ENCODE assay signal across 9 mouse cellular contexts in genomic region chr13:111291958-111292493, GRCm38 (mm10). TPM values are rescaled to one million over a fixed set of nuclear protein-coding genes. Genes with fewer than 3 reads are reported as not detected.
DNase-seq lines count a peak whose midpoint lies in the region; ATAC-seq and TF ChIP-seq lines count a peak whose summit lies in the region.
"Had no signal": no experiment of that assay in that cellular context is flagged by ENCODE, and none has a peak within 500 bp of the region (broad histone marks: within the 10 kb centered on the region; RNA-seq: fewer than 3 reads in every experiment).

No protein-coding gene starts in this region.

- H3K27ac ChIP-seq in embryonic facial prominence, embryonic 10.5 days (replicated peaks) = peak overlapping the region; percentile 26
- H3K27ac ChIP-seq in heart, postnatal 0 days (ENCODE audit: low read depth) = peak overlapping the region; percentile 83
- peak overlapping the region; percentile 72 for H3K27ac ChIP-seq in lung, postnatal 0 days (ENCODE audit: low read length)
- H3K27ac ChIP-seq in stomach, postnatal 0 days (replicated peaks) = peak overlapping the region; percentile 56
- H3K27ac ChIP-seq: heart, adult 2 months had no signal

- H3K4me1 ChIP-seq in embryonic facial prominence, embryonic 10.5 days = peaks cover 14% of the 10 kb centered on the region
- H3K4me1 ChIP-seq in heart, postnatal 0 days (ENCODE audit: control insufficient read depth, insufficient read depth) = peaks cover 28% of the 10 kb centered on the region
- H3K4me1 ChIP-seq in lung, postnatal 0 days (ENCODE audit: insufficient read depth, low read depth, low read length) = peaks cover 6% of the 10 kb centered on the region; the same call in 1 of the 2 replicates
- no peaks in the 10 kb centered on the region for H3K4me1 ChIP-seq in stomach, postnatal 0 days (replicated peaks; ENCODE audit: control insufficient read depth, insufficient read depth)

- H3K4me3 ChIP-seq in embryonic facial prominence, embryonic 10.5 days = no peak overlapping the region
- no peak overlapping the region for H3K4me3 ChIP-seq in heart, postnatal 0 days (ENCODE audit: low read depth, low read length)
- no peak overlapping the region for H3K4me3 ChIP-seq in lung, postnatal 0 days (ENCODE audit: low read depth, low read length)
- no peak overlapping the region for H3K4me3 ChIP-seq in stomach, postnatal 0 days (ENCODE audit: low read depth, low read length)
- H3K4me3 ChIP-seq: heart, adult 2 months had no signal

- H3K36me3 ChIP-seq in embryonic facial prominence, embryonic 10.5 days (replicated peaks) = no peaks in the 10 kb centered on the region
- no peaks in the 10 kb centered on the region for H3K36me3 ChIP-seq in heart, postnatal 0 days (replicated peaks; ENCODE audit: control insufficient read depth, insufficient read depth, low read length)
- H3K36me3 ChIP-seq in lung, postnatal 0 days (ENCODE audit: insufficient read depth, low read length) = no peaks in the 10 kb centered on the region
- no peaks in the 10 kb centered on the region for H3K36me3 ChIP-seq in stomach, postnatal 0 days (ENCODE audit: control insufficient read depth, insufficient read depth, low read length)

- H3K9ac ChIP-seq in heart, postnatal 0 days (replicated peaks; ENCODE audit: low read depth, low read length) = no peak overlapping the region
- H3K9ac ChIP-seq in lung, postnatal 0 days (replicated peaks; ENCODE audit: low read depth) = no peak overlapping the region
- no peak overlapping the region for H3K9ac ChIP-seq in stomach, postnatal 0 days (ENCODE audit: low read length)

- WGBS in embryonic facial prominence, embryonic 10.5 days = 40% methylated on average over 7 of the region's 7 CpGs
- WGBS in heart, postnatal 0 days = 24% methylated on average over 7 of the region's 7 CpGs
- WGBS in lung, postnatal 0 days = 16% methylated on average over 7 of the region's 7 CpGs
- WGBS in stomach, postnatal 0 days = 35% methylated on average over 7 of the region's 7 CpGs

- no peak for TF ChIP-seq CTCF in heart, postnatal 0 days (IDR thresholded peaks at IDR 0.05; ENCODE audit: low read depth)
- TF ChIP-seq CTCF in lung, postnatal 0 days (IDR thresholded peaks at IDR 0.05) = no peak
- no peak for TF ChIP-seq CTCF in stomach, postnatal 0 days (IDR thresholded peaks at IDR 0.05; ENCODE audit: low read depth)

- TF ChIP-seq EP300 in heart, postnatal 0 days (IDR thresholded peaks at IDR 0.05; ENCODE audit: low read depth) = no peak
- no peak for TF ChIP-seq EP300 in lung, postnatal 0 days (IDR thresholded peaks at IDR 0.05)
- no peak for TF ChIP-seq EP300 in stomach, postnatal 0 days (optimal IDR thresholded peaks at IDR 0.05)

- H3K4me2 ChIP-seq in heart, postnatal 0 days (ENCODE audit: low read depth, low read length) = 0 out of 2 replicates have a peak overlapping the region, but pooled peaks have one; percentile 11
- 0 out of 2 replicates have a peak overlapping the region, but pooled peaks have one; percentile 8 for H3K4me2 ChIP-seq in lung, postnatal 0 days (replicated peaks; ENCODE audit: low read depth, low read length)
- no peak overlapping the region for H3K4me2 ChIP-seq in stomach, postnatal 0 days (replicated peaks; ENCODE audit: low read depth)

- peak; percentile 5 for DNase-seq in kidney, adult 11 months
- no peak for DNase-seq in kidney, adult 9 months
- DNase-seq in embryonic facial prominence, embryonic 10.5 days (ENCODE audit: low spot score) = peak; percentile 50
- DNase-seq in heart, postnatal 0 days (ENCODE audit: low spot score) = peak; percentile 50
- peak; percentile 74 to 79 for DNase-seq in layer of hippocampus, adult 8-10 months (ENCODE audit: low spot score in 2 of 2)
- peak; percentile 76 for DNase-seq in lung, postnatal 0 days (ENCODE audit: low spot score)
- peak; percentile 42 for DNase-seq in stomach, postnatal 0 days (ENCODE audit: low spot score)
- no peak for DNase-seq in spleen, postnatal 10 days (ENCODE audit: low spot score in 2 of 2)

- ATAC-seq in heart, postnatal 0 days (ENCODE audit: insufficient read depth, low read depth) = 0 out of 2 replicates have a peak, but pooled peaks have one; percentile 48
- ATAC-seq in lung, postnatal 0 days = peak; percentile 90
- ATAC-seq in stomach, postnatal 0 days (ENCODE audit: low FRiP score, low TSS enrichment) = peak; percentile 52; the same call in 1 of the 2 replicates

- no peaks in the 10 kb centered on the region for H3K27me3 ChIP-seq in embryonic facial prominence, embryonic 10.5 days (replicated peaks; ENCODE audit: low read depth, poor library complexity, severe bottlenecking)
- no peaks in the 10 kb centered on the region for H3K27me3 ChIP-seq in heart, postnatal 0 days (ENCODE audit: control insufficient read depth, insufficient read depth, low read length)
- H3K27me3 ChIP-seq in lung, postnatal 0 days (replicated peaks; ENCODE audit: insufficient read depth, low read length) = no peaks in the 10 kb centered on the region
- H3K27me3 ChIP-seq in stomach, postnatal 0 days (ENCODE audit: control insufficient read depth, insufficient read depth, low read length) = no peaks in the 10 kb centered on the region

- no peaks in the 10 kb centered on the region for H3K9me3 ChIP-seq in embryonic facial prominence, embryonic 10.5 days
- no peaks in the 10 kb centered on the region for H3K9me3 ChIP-seq in heart, postnatal 0 days (replicated peaks; ENCODE audit: control insufficient read depth, low read length)
- H3K9me3 ChIP-seq in lung, postnatal 0 days (ENCODE audit: low read length) = no peaks in the 10 kb centered on the region
- H3K9me3 ChIP-seq in stomach, postnatal 0 days (ENCODE audit: control insufficient read depth, low read length) = no peaks in the 10 kb centered on the region

RNA-seq across cellular contexts. Expression of gene Actbl2, which starts 37.2 kb away (rescaled TPM):
- not detected in 2 replicates for polyA plus RNA-seq in embryonic facial prominence, embryonic 10.5 days (2016; fragmentation: Nextera tagmentation; extraction: Ambion mirVana)
- total RNA-seq in heart, postnatal 0 days (2014; rRNA removed; ENCODE audit: low replicate concordance) = not detected in 2 replicates
- not detected in 2 replicates for polyA plus RNA-seq in heart, postnatal 0 days (2015; fragmentation: Nextera tagmentation; extraction: Ambion mirVana)
- under 1 TPM in 1 of 4 experiments, not detected in 3; 0.16 TPM for total RNA-seq in layer of hippocampus, adult 8-10 months (2022)
- not detected in 2 replicates for polyA plus RNA-seq in lung, postnatal 0 days (2015; fragmentation: Nextera tagmentation; extraction: Ambion mirVana)
- not detected in 2 replicates for polyA plus RNA-seq in stomach, postnatal 0 days (2015; fragmentation: Nextera tagmentation; extraction: Ambion mirVana)
- total RNA-seq: heart, adult 2 months had no signal
- polyA plus RNA-seq: heart, adult 2 months had no signal

Comparison
In these comparisons a context has a peak if more than half of its experiments do, and no peak if none do; other contexts are left out.
1. DNase-seq: peak in kidney, adult 11 months (single experiment), embryonic facial prominence, embryonic 10.5 days (single experiment), heart, postnatal 0 days (single experiment), layer of hippocampus, adult 8-10 months (2 of 2), lung, postnatal 0 days (single experiment) and stomach, postnatal 0 days (single experiment); none in kidney, adult 9 months (single experiment) and spleen, postnatal 10 days (0 of 2).
2. H3K27ac ChIP-seq: peak in every context shown above with its lines; median percentile 83 in heart, postnatal 0 days; 72 in lung, postnatal 0 days; 56 in stomach, postnatal 0 days; 26 in embryonic facial prominence, embryonic 10.5 days.
3. Peak in every context shown above with its lines, with median percentiles within 50 percentile points of each other: ATAC-seq.